Mouse (Mus musculus) bone marrow macrophage, adult 2 months (primary cell): Measurements from ENCODE around the gene Cntf.

Experiments
- CTCF ChIP-seq: IDR thresholded peaks from 2 replicates; pipeline ENCODE4 v1.5.1; 2012; ENCODE audit warnings: low read depth, mild to moderate bottlenecking, low read length, moderate library complexity
- POLR2A ChIP-seq: IDR thresholded peaks from 2 replicates; pipeline ENCODE4 v1.6.1; 2012; ENCODE audit warnings: mild to moderate bottlenecking, low read depth, low read length, borderline replicate concordance

GRCm38 (mm10) chr19:12770888-12771287 is 5.5 kb upstream of the Cntf start:
- TF ChIP-seq POLR2A (no peak), CTCF (no peak)
